Mouse (Mus musculus) testis, adult 10 weeks (tissue): ENCODE measurements around the gene Mrgprg. TPM values are rescaled to one million over a fixed set of nuclear protein-coding genes. Genes with fewer than 3 reads are reported as not detected.

Experiments
- polyA plus RNA-seq: library from polyadenylated mRNA; stranded (reverse); fragments of 350-450 nt; fragmentation: Illumina TruSeq; extraction: RNeasy Lipid Tissue Mini Kit (QIAGEN cat#74804); gene quantifications from one replicate; pipeline ENCODE4 v1.2.3, GENCODE M21; 2014; ENCODE audit warnings: low read depth, low replicate concordance

Mrgprg gene
- polyA plus RNA-seq = not detected

GRCm38 (mm10) chr7:143766893-143767292 lies at the start of gene Mrgprg:
Mrgprg (minus strand) TSS chr7:143766993.

GRCm38 (mm10) chr7:143783996-143784829 lies 17.4 kb upstream of the Mrgprg start, which contains the start of gene Mrgpre:
Mrgpre (minus strand) TSS chr7:143784500.

GRCm38 (mm10) chr7:143756125-143757026 lies 10.4 kb downstream of the Mrgprg start, which contains the start of gene Osbpl5:
Osbpl5 (minus strand) TSS chr7:143756985.

Other genes starting within 250 kb of the Mrgprg start
- 131 TPM for gene Nap1l4, start 217.9 kb downstream of the Mrgprg start, polyA plus RNA-seq
- 20.1 TPM for gene Cars, start 166.9 kb downstream of the Mrgprg start, polyA plus RNA-seq
- gene Tnfrsf26, start 138.3 kb downstream of the Mrgprg start, polyA plus RNA-seq = 0.06 TPM
- 1.5 TPM for gene Tnfrsf22, start 117.3 kb downstream of the Mrgprg start, polyA plus RNA-seq
- gene Tnfrsf23, start 81.1 kb downstream of the Mrgprg start, polyA plus RNA-seq = 0.71 TPM
- gene Osbpl5, start 10.0 kb downstream of the Mrgprg start, polyA plus RNA-seq = 0.74 TPM
- gene Mrgpre, start 17.5 kb upstream of the Mrgprg start, polyA plus RNA-seq = not detected
- gene Nadsyn1, start 55.9 kb upstream of the Mrgprg start, polyA plus RNA-seq = 8.1 TPM
- 3.3 TPM for gene Dhcr7, start 56.2 kb upstream of the Mrgprg start, polyA plus RNA-seq
- gene Gm498, start 99.8 kb upstream of the Mrgprg start, polyA plus RNA-seq = 142 TPM
- 1.5 TPM for gene Shank2, start 234.9 kb upstream of the Mrgprg start, polyA plus RNA-seq